Mouse (Mus musculus) cerebellum, postnatal 14 days (tissue): Measurements from ENCODE around the gene Srms.

Experiments used
- DNase-seq, 2 experiments: peaks; one replicate each; pipeline ENCODE4 v3.0.0; 2021; ENCODE audit warnings: mixed read lengths in 2 of 2

The Srms gene

DNA sequence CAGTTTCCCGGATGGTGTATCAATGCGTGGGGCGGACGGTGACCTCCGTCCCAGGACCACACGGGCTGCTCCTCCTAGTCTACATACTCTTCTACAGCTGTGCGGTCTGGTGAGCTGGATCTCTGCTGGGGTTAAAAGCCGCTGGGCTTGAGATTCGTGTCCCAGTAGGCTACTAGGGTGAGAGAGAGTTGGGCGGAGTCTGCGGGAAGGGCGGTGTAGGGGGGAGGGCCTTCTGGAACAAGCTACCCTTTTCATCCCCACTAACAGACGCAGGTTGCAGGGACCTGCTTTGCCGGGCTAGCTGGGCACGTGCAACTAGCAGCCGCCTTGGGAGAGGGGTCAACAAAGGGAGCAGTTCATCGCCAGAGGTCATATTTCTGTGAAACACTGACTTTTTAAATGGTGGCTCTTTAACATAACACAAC is at the start of gene Srms:
Gene Srms, minus strand, starts transcription at position 165 of the 425 bp plus-strand sequence.
- DNase-seq: no peak

DNA sequence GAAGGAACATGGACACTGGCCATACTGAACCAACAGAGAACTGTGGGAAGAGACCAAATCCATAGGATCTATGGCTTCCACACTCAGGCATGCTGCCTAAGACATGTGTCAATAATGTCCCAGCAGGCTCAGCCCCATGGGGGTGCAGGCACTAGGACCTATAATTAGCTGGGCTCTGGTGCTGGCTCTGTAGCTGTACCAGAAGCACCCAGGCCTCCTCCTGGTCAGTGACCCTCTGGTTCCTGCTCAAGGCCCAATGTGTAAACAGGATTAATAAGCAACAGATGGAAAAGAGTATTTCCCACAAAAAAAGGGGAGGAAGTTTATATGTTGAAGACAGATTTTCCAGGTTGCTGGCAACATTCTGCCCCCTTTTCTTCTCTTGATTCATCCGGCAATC is 40.3 kb upstream of the Srms start:
- DNase-seq: no peak

DNA sequence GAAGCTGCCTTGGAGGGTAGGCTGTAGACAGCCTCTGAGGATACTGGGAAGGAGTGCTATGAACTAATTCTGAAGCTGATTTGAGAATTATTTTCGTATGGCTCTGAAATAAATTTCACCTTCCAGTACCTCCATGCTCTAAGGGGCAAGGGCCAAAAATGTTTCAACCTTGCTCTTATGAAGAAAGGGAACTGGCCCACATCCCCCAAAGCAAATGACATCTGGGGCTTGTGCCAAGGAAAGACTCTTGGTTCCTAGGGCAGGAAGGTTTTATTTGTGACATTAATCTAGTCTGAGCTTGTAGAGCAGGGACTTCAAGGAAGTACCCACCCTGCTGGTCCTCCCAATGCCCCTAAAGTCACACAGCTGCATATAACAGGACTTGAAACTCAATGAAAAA is 38.9 kb upstream of the Srms start:
- no peak for DNase-seq

DNA sequence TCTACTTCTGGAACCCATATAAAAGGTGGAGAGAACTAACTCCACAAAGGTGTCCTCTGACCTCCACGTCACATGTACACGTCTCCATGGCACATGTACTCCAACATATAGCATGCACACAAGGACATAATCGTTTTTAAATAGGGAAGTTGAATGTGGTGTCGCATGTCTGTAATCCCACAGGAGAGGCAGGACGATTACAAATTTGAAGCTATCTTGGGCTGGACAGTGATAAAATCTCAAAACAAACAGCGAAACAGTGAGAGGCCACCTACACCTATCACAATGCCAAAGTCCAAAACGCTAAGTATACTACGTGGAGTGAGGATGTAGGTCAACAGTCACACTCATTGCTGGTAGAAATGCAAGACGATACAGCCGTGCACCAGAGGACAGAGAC is 36.2 kb upstream of the Srms start:
- no peak for DNase-seq

DNA sequence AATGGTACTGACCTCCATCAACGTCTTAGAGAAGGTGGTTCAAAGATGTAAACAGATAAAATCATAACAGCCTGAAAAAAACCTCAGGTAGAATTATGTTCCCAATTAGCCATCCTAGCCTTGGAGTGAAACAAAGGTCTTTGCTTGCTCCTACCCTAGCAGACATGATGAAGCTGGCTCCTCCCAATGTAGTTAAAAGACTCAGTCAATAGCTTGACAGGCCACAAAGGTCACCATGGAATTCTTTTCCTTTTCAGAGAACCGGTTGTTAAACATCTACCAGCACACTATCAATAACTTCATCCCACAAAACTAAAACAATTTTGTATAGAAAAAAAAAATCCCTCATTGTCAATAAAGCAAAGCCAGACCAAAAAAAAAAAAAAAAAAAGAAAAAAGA is 32.0 kb upstream of the Srms start:
- no peak for DNase-seq

DNA sequence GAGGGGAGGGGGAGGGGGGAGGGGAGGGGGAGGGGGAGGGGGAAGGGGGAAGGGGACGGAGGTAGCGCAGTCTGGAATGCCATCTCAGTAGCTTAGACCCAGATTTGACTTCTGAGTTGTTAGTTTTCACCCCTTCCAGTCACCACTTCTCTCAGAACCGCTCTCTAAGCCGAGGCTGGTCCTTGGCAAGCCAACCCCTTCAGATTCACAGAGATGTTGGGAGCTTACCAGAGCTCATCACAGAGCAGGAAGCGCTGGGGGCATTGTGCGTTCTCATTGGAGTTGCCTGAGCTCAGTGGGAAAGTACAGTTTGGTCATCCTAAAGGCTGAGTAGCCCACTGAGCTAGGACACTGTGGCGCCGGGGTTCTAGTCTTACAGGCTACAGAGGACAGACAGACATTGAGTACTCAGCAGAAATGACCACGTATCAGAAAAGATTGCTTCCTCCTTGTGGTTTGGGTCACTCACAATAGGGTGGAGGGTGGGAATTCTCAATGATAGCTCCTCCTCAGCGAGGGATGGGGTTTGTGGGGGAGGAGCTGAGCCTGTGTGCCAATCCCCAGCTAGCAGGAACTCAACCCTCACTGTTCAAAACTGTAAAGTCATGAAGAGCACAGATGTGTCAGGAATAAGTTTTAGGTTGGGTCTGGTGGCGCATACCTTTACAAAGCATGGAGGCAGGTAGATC is 30.9 kb upstream of the Srms start:
- no peak for DNase-seq

DNA sequence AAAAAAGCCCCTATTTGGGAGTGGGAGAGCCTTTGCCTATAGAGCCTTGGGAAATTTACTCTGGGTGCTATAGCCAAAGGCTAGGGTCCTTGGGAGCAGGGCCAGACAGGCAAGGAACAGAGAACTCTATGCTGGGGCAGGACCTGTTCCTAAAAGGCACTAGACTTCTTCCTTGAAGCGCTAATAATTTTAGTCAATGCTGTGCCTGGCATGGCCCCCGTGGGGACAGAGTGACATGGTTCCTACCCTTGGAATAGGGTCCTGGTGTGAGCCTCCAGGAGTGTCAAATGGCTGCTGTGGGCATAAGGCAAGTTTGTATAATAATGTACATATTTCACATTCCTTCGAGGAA is 29.3 kb upstream of the Srms start:
- DNase-seq: no peak

DNA sequence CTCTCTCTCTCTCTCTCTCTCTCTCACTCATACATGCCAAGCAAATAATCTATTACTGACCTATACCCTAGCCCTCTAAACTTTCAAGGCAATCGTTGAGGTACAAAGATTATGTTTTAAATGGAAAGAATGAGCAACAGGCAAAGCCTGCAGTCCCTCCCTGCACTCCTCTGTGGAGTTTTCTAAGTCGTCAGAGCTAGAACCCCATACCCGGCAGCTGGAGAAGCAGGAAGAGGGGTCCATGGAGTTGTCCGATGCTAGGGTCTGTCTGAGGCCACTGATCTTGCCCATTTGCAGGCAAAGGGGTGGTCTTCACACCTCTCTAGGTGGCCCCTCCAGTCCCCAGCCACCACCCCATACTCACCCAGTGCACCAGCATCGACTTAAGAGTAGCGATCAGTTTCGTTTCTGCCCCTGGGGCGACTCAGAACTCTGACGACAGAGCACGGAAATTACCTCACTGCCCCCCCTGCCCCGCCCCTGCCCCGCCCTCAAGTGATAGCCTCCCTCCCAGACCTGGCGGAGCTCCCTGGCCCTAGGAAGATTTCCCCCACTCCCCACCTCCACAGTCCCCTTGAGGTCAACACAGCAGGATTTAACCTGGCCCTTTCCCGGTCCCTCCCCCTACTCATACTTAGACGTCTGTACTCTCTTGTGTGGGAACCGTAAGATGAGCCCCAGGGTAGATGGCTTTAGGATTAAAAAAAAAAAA is 28.8 kb upstream of the Srms start, which contains the start of gene Helz2:
Gene Helz2, minus strand, starts transcription at position 426 of the 712 bp plus-strand sequence.
- no peak for DNase-seq

DNA sequence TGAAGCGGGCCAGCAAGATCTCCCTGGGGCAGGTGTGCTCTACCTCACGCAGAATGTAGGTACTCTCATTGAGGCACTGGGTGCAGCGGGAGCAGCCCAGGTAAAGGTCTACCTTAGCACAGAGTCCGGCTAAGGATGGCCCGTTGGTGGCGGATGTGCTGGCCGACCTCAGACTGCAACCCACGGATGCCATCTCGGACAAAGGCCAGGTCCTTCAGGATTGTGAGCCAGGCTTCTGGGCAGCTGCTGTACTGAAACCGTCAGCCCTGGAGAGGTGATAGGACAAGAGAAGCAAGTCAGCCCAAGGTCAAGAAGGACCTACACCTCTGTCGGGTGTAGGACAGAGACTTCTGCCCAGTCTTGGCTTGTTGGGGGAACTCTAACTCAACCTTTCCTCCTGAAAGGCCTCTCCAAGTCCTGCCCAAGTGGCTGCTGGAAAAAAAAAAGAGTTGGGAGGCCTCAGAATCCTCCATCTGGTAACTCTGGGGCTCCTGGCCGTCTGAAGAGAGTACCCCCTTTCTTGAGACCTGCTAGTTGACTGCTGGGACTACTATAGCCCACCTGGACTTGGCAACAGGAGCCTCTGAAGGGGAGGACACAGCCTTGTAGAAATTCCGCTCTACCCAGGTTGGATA is 27.9 kb upstream of the Srms start:
- no peak for DNase-seq

DNA sequence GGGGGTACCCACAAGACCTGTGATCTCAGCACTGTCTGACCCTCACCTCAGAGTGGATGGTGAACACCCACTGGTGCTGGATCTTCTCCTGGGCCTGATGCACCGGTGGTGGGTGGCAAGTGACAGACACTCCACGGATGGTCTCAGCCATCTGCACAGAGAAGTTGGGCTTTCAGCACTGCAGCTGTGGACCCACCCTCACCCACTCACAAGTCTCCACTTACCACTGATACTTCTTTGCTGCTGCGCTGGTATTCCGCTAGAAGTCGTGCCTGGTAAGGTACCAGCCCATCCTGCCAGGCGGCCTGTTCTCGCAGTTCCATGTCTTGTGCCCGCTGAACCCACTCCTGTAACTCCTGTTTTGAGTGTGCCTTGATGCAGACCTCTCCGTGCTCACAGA is 26.3 kb upstream of the Srms start:
- DNase-seq: no peak

DNA sequence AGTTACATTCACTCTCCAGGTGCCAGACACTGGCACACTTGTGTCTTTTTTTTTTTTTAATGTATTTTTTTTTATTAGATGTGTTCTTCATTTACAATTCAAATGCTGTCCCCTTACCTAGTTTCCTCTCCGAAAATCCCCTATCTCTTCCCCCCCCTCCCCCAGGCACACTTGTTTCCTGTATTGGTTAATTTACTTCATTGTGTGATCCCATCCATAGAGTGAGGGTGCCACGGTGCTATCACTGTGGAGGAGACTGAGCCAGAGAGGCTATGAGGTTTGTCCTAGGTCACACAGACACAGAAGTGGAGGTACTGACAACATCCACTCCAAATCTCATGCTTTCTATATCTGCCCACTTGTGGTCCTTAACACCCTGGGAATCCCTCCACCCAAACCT is 25.9 kb upstream of the Srms start:
- no peak for DNase-seq

DNA sequence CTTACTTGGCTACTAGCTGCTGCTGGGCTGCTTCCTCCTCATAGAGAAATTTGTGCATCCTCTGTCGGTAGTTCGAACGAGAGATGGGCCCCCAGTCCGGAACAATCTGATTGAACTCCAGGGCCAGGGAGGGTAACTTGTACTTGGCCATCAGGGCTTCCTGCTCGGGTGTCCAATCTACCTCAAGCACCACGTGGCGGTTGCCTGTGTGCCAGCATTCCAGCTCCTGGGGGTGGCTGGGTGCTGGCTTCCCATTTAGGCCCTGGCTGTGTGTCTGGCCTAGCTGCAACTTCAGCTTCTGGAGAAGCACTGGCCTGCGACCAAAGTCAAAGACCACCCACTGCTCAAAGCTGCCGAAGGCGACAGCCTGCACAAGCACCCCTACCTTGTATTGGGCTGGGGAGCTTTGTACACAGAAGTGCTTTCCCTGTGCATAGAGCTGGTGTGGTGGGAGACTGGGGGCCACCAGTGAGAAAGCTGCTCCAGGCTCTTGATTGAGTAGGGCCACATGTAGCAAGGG is 25.2 kb upstream of the Srms start:
- peak; percentile 70 to 79 for DNase-seq

DNA sequence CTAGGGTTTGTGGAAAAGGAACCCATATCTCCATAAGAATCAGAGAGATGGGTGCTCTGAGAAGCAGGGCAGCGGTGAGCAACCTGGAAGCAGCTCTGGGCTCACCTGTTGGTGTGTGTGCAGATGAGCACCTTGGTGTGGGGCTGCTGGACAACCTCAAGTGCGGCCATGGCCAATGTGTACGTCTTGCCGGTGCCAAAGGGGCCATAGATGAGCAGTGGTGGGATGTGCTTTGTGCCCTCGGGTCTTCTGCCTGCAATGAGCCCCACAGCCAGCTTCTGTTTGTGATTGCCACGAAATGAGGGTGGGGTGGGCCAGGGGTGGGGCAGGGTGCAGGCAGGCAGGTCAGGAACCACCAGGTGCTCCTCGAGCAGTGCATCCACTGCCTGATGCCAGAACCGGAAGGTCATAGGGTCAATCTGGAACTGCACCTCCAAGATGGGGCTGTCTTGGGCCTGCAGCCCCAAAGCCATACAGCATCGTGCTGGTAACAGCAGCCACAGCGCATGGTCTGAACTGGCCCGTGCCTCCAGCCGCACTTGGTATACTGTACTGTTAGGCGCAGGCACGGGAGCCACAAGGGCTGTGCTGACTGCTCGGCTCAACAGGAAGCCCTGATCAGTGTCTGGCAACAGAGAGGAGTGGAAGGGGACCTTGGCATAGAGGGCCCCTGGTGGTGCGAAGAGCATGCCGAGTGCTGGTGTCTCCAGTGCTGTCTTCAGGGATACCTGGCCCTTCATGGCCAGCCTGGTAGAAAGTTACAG is 24.4 kb upstream of the Srms start:
- DNase-seq: no peak

DNA sequence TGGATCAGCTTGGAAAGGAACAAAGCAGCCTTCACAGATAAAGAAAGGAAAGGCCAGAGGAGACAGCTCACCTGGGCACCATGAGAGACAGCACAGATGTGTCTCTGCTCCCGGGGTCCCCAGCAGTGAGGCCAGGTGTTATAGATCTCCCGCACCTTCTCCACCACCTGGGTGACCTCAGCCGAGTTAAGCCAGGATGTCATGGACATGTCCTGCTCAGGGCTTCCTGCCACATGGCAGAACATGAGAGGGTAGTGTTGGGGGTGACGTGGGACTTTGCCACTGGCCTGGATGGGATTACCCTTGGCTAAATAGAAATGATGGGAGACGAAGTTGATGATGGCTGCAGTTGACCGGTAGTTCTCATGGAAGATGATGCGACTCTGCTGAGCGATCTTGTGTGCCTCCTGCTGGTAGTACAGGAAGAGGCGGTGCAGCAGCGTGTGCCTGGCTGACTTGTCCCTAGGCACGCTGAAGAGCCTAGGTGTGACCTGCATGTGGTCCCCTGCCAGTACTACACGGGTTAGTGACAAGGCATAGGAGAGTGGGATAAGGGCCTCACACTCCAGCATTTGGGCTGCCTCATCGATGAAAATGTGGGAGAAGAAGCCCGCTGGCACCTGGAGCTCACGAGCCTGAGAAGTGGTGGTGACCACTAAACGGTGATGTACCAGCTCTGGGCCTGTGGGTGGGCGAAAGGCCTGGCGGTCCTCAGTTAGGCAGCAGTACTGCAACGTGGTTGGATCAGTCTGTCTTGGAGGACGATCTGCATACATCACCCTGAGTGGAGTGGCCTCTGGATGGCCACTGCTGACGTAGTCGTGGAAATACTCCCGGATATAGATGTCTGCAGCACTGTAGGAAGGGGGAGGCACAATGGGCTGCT is 22.9 kb upstream of the Srms start:
- DNase-seq: no peak

DNA sequence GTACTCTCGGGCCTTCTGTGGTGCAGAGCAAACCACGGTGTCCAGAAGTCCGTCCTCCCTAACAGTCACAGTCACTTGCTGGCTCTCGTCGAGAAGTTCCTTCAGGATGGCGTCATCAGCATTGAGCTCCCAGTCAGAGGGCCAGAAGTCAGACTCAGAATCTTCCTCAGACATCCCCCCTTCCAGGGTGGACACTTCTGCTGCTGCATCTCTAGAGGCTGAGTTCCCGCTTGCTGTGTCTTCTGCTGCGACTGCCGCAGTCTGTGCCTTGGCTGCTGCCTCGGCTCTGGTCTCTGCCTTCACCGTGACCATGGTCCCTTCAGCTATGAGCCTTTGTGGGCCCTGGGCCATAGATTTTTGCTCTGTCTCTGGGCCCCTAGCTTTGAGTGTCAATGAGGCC is 21.7 kb upstream of the Srms start:
- no peak for DNase-seq

DNA sequence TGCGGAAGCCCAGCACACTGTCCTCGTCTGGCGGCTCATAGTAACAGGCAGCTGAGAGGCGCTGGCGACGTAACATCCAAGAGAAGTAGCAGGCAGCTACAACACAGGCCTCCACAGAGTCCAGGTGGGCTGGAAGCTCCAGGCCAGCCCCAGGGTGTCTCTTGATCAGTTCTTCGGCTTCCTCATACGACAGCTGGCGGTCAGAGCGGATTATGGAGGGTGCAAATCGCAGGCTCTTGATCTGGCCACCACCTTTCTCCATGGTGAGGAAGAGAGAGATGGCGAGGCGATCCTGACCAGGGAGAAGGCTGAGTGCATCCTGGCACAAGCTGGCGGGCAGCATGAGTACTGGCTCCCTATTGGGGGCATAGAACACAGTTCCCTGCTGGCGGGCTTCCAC is 20.5 kb upstream of the Srms start:
- DNase-seq: no peak

DNA sequence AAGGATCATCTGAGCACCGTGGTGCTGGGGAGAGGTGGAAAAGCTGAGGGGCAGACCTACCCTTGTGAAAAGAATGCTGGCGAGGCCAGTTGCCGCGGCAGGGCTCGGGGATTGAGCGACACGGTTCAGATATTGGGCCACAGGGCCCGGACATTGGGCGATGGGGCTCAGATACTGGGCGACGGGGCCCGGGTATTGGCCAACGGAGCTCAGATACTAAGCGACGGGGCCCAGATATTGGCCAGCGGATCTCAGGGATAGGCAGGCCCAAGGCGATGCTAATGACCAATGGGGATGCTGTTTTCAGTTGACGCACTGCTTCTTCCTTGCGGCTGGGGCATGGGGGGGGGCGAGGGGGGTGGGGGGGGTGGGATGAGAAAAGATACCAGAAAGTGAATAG is 18.2 kb upstream of the Srms start:
- DNase-seq: peak; percentile 45 to 54

DNA sequence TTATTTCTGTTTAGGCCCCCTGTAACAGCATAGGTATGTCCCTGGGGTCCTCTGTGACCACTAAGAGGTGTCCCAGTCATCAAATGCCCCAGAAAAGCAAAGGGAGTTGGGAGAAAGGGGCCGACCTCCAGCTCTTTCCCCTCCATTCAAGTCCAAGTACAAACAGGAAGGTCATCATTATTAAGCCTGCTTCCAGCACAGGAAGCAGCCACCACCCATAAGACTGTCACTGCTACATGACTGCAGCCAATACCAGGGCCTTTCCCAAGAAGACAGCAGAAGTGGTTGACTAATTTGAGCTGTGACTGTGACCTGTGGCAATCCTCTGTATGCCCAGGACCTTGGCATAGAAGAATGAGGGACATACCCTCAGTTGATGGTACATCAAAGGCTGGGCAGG is 15.3 kb upstream of the Srms start:
- no peak for DNase-seq

DNA sequence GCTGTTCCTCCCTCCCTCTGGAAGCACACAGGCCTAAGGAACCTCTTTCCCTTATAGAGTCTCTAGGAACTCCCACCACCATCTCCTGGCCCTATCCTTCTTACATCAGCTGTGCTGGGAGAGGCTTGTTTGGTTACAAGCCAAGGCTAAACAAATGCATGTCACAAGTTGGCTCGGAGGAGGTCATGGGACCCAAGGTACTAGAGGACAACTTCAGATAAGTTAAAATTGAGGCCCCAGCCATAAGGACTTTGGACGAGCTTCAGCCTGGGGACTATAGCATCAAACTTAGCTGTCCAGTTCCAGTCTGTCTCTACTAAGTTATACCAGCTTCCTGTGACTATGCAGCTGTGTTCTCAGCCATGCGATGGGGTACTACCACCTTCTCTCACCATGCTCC is 14.1 kb upstream of the Srms start:
- no peak for DNase-seq

DNA sequence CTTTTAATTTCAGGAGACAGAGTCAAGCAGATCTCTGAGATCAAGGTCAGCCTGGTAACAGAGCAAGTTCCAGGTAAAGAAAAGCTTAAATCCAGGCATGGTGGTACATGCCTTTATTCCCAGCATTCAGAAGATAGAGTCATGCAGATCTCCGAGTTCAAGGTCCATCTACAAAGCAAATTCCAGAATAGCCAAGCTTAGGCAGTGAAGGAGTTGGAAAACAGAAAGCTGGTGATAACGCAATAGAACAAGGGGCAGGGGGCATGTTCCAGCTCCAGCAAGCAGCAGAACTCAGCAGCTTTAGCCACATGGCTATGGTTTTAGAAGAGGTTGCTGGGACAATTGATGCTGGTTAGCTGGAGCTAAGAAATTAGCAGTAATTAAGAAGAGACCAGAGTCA is 12.0 kb upstream of the Srms start:
- DNase-seq: no peak

DNA sequence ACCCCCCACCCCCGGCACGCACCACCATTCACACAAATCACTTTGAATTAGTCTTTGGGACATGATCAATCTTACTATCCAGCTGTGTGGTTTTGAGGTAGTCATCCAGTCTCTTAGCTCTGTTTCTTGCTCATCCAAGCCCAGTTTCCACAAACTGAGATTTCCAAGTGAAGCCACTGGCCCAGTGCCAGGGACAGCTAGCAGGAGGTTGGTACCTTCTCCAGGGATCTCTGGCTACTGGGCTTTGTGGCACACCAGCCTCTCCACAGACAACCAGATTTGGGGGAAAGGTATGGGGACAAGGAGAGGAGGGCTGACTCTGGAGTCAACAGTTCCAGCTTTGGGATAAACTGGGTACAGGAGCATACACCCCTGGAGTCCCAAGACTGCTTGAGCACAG is 7.4 kb upstream of the Srms start:
- peak; percentile 46 to 55 for DNase-seq

DNA sequence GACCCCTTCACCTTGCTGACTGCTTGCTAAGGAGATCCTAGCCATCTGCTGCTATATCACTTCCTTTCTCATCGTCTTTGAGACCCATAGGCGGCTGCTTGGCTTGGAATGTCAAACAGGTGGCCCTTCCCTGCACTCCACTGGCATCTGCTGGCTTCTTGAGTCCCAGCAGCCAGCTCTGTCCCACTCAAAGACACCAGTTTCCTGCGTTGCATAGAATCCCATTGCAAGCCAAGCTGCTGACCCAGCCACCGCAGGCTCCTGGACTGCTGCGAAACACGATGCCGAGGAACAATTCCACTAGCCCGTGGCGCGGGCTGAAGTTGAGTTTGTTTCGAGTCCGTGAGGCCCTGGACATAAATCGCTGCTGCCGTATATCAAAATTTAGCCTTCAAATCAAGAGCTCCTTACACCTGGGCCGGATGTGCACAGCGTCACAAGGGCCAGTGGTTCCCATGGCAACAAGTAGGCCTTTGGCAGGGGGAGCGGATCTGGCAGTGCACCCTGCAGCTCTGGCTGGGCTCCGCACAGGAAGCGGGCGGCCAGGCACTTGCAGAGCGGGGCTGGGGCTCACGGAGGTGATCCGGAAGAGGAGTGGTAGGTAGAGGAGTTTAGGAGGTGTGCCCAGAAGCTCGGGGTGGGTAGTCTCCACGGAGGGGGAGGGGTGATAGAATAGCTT is 6.7 kb upstream of the Srms start, which contains the start of gene Fndc11:
Gene Fndc11, plus strand, starts transcription at position 476 of the 679 bp plus-strand sequence.
- peak; percentile 70 to 72 for DNase-seq
